Mouse (Mus musculus) testis, adult 2 months (tissue): ENCODE results near the gene Myh8.

ENCODE experiments used
- CTCF ChIP-seq: fragments of 200-500 bp; IDR thresholded peaks from 2 replicates; pipeline ENCODE4 v1.5.1; 2012; ENCODE audit warnings: low read depth, mild to moderate bottlenecking, inconsistent platforms, low read length, moderate library complexity; ENCODE audit not compliant: control insufficient read depth, insufficient read depth, insufficient replicate concordance
- POLR2A ChIP-seq: fragments of 200-500 bp; IDR thresholded peaks from 2 replicates; pipeline ENCODE4 v1.6.1; 2012; ENCODE audit warnings: low read depth, mild to moderate bottlenecking, inconsistent platforms, low read length, moderate library complexity; ENCODE audit not compliant: control insufficient read depth

DNA sequence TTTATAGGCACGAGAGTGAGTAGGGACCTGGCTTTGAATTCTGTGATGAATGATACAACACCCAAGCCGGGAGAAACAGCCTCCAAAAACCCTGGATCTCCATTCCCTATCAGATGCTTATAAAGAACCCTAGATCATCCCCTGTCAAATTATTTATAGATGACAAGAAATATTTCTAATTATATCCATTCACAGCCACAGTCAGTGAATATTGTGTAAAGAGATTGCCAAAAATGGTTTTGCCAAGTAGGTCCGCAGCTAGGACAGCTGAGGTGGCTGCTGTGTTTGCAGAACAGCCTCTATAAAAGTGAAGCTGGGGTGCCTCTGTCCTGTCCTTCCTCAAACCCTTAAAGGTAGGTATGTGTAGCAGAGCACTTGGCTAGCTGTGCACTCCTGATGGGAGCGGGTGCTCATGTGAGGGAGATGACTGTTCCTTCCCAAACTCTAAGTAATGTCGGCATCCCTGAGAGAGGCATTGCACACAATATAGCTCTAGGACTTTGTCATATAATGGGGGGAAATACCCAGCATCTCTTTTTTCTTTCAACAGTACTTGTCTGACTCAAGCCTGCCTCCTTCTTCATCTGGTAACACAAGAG is 39.3 kb upstream of the Myh8 start, which contains the start of gene Myh4:
- TF ChIP-seq CTCF (no peak), POLR2A (no peak)
